Mouse (Mus musculus) intestine, postnatal 0 days (tissue): ENCODE measurements around the gene Xrcc6. TPM values are rescaled to one million over a fixed set of nuclear protein-coding genes. Genes with fewer than 3 reads are reported as not detected.

Experiments used
- ATAC-seq: fragments of 200-750 bp; cut with Nextera tagmentation; 2 replicates; pipeline ENCODE4 v1.8.0; 2017; ENCODE audit warnings: mild to moderate bottlenecking, moderate TSS enrichment, moderate library complexity
- H3K27ac ChIP-seq: fragments of 300-500 bp; sonication (generic); 2 replicates; pipeline ENCODE4 v1.5.1; 2014; ENCODE audit warnings: mild to moderate bottlenecking, low read depth, low read length, moderate library complexity
- H3K27me3 ChIP-seq: fragments of 300-500 bp; sonication (generic); replicated peaks from 2 replicates; pipeline ENCODE4 v1.6.1; 2014; ENCODE audit warnings: low read length, mixed read lengths; ENCODE audit not compliant: control insufficient read depth, insufficient read depth
- H3K36me3 ChIP-seq: fragments of 300-500 bp; sonication (generic); 2 replicates; pipeline ENCODE4 v1.6.1; 2014; ENCODE audit warnings: mild to moderate bottlenecking, moderate library complexity; ENCODE audit not compliant: control insufficient read depth, insufficient read depth
- H3K4me1 ChIP-seq: fragments of 300-500 bp; sonication (generic); replicated peaks from 2 replicates; pipeline ENCODE4 v1.6.1; 2014; ENCODE audit warnings: antibody characterized with exemption, low read length, mixed read lengths; ENCODE audit not compliant: control insufficient read depth, insufficient read depth
- H3K4me2 ChIP-seq: fragments of 300-500 bp; sonication (generic); replicated peaks from 2 replicates; pipeline ENCODE4 v1.6.1; 2014; ENCODE audit warnings: low read depth, mild to moderate bottlenecking, moderate library complexity
- H3K4me3 ChIP-seq: fragments of 300-500 bp; sonication (generic); 2 replicates; pipeline ENCODE4 v1.5.1; 2014; ENCODE audit warnings: low read depth, low read length
- H3K9ac ChIP-seq: fragments of 300-500 bp; sonication (generic); 2 replicates; pipeline ENCODE4 v1.6.1; 2014; ENCODE audit warnings: mild to moderate bottlenecking, low read depth, low read length
- H3K9me3 ChIP-seq: fragments of 300-500 bp; sonication (generic); 2 replicates; pipeline ENCODE4 v1.6.1; 2016; ENCODE audit warnings: mixed run types; ENCODE audit not compliant: control insufficient read depth
- CTCF ChIP-seq: sonication (generic); IDR thresholded peaks from 2 replicates; pipeline ENCODE4 v1.5.1; 2016; ENCODE audit warnings: low read depth, mild to moderate bottlenecking, control low read depth, antibody characterized with exemption, moderate library complexity
- WGBS: fragments of 180-500 bp; shearing (Covaris S2); extraction: QIAGEN DNeasy Blood & Tissue Kit; methylation state at CpG from one replicate; pipeline ENCODE4 v1.1.7; 2014; 5-methylcytosine and 5-hydroxymethylcytosine counted together
- polyA plus RNA-seq: library from polyadenylated mRNA; unstranded; fragments of >200 nt; fragmentation: Nextera tagmentation; extraction: Ambion mirVana; gene quantifications from 2 replicates; pipeline ENCODE4 v1.2.1, GENCODE M21; 2015

Gene Xrcc6
- polyA plus RNA-seq, 1 experiment from 2014 or later, result 22.6 TPM

GRCm38 (mm10) chr15:81960171-81961077 is 27.2 kb upstream of the Xrcc6 start, which contains the start of gene Pmm1:
Gene Pmm1 (minus strand): TSS chr15:81960930.
- Histone ChIP-seq H3K9ac (peak within 1 kb of the TSS; percentile 55), H3K27ac (peak within 1 kb of the TSS; percentile 62), H3K4me2 (peak within 1 kb of the TSS; percentile 79), H3K4me1 (no peaks in the 10 kb centered on the region), H3K36me3 (peaks cover under 1% of the 10 kb centered on the region; the same call in 1 of the 2 replicates), H3K9me3 (no peaks in the 10 kb centered on the region), H3K4me3 (peak within 1 kb of the TSS; percentile 59), H3K27me3 (no peaks in the 10 kb centered on the region)
- WGBS, result under 1% methylated on average over 77 of the region's 77 CpGs
- TF ChIP-seq CTCF, result peak; percentile 90
- peak; percentile 95 for ATAC-seq

GRCm38 (mm10) chr15:81961078-81961451 is 26.6 kb upstream of the Xrcc6 start:
- H3K4me3 ChIP-seq, result peak overlapping the region; percentile 59
- H3K9ac ChIP-seq, result no peak overlapping the region
- H3K27me3 ChIP-seq, result no peaks in the 10 kb centered on the region
- H3K36me3 ChIP-seq, result no peaks in the 10 kb centered on the region; the same call in 1 of the 2 replicates
- no peak for TF ChIP-seq CTCF
- no peaks in the 10 kb centered on the region for H3K9me3 ChIP-seq
- peak overlapping the region; percentile 11; the same call in 1 of the 2 replicates for H3K27ac ChIP-seq
- H3K4me1 ChIP-seq, result no peaks in the 10 kb centered on the region
- no peak for ATAC-seq
- peak overlapping the region; percentile 79 for H3K4me2 ChIP-seq
- 2% methylated on average over 6 of the region's 8 CpGs for WGBS

GRCm38 (mm10) chr15:81964262-81964661 is 23.4 kb upstream of the Xrcc6 start:
- Histone ChIP-seq H3K27me3 (no peaks in the 10 kb centered on the region), H3K4me3 (no peak overlapping the region), H3K4me1 (no peaks in the 10 kb centered on the region), H3K36me3 (no peaks in the 10 kb centered on the region), H3K9me3 (no peaks in the 10 kb centered on the region), H3K9ac (no peak overlapping the region), H3K4me2 (no peak overlapping the region), H3K27ac (no peak overlapping the region)
- TF ChIP-seq CTCF, result no peak
- 29% methylated on average over 1 of the region's 1 CpGs for WGBS
- ATAC-seq, result no peak

GRCm38 (mm10) chr15:81964980-81965545 is 22.6 kb upstream of the Xrcc6 start:
- 67% methylated on average over 4 of the region's 4 CpGs for WGBS
- no peak overlapping the region for H3K9ac ChIP-seq
- H3K27ac ChIP-seq, result no peak overlapping the region
- H3K4me3 ChIP-seq, result no peak overlapping the region
- H3K36me3 ChIP-seq, result no peaks in the 10 kb centered on the region
- H3K4me2 ChIP-seq, result no peak overlapping the region
- ATAC-seq, result no peak
- no peaks in the 10 kb centered on the region for H3K4me1 ChIP-seq
- no peaks in the 10 kb centered on the region for H3K9me3 ChIP-seq
- no peaks in the 10 kb centered on the region for H3K27me3 ChIP-seq
- TF ChIP-seq CTCF, result no peak

GRCm38 (mm10) chr15:81966062-81966829 is 21.4 kb upstream of the Xrcc6 start:
- 82% methylated on average over 13 of the region's 14 CpGs for WGBS
- no peak for TF ChIP-seq CTCF
- H3K4me2 ChIP-seq, result no peak overlapping the region
- H3K27me3 ChIP-seq, result no peaks in the 10 kb centered on the region
- H3K27ac ChIP-seq, result no peak overlapping the region
- no peaks in the 10 kb centered on the region for H3K9me3 ChIP-seq
- no peaks in the 10 kb centered on the region for H3K4me1 ChIP-seq
- H3K9ac ChIP-seq, result no peak overlapping the region
- no peaks in the 10 kb centered on the region for H3K36me3 ChIP-seq
- ATAC-seq, result no peak
- no peak overlapping the region for H3K4me3 ChIP-seq

- Histone ChIP-seq H3K27me3 (no peaks in the 10 kb centered on the region), H3K4me2 (no peak overlapping the region), H3K36me3 (no peaks in the 10 kb centered on the region), H3K4me3 (no peak overlapping the region), H3K9me3 (0 out of 2 replicates have a peak, but pooled peaks cover 4% of the 10 kb centered on the region), H3K27ac (no peak overlapping the region), H3K4me1 (no peaks in the 10 kb centered on the region), H3K9ac (no peak overlapping the region)
- ATAC-seq, result no peak
- 85% methylated on average over 5 of the region's 5 CpGs for WGBS
- no peak for TF ChIP-seq CTCF
Observed at GRCm38 (mm10) chr15:81967821-81968220, 19.8 kb upstream of the Xrcc6 start.
